Mouse (Mus musculus): ENCODE results near the gene Gjb5.

GRCm38 (mm10) chr4:127327749-127328148, 30.2 kb downstream of the Gjb5 start:
- TF ChIP-seq MAX (IDR thresholded peaks at IDR 0.05) (no peak), CTCF (IDR thresholded peaks at IDR 0.05; ENCODE audit: control insufficient read depth, insufficient read depth, insufficient read length) (no peak), MYOG (IDR thresholded peaks at IDR 0.05; ENCODE audit: control insufficient read depth, extremely low read depth, insufficient read length) (no peak), USF1 (IDR thresholded peaks at IDR 0.05; ENCODE audit: low read depth) (no peak), CEBPB (IDR thresholded peaks at IDR 0.05; ENCODE audit: low read depth) (peak; percentile 95), FOSL1 (IDR thresholded peaks at IDR 0.05; ENCODE audit: insufficient read depth, low read length, poor library complexity, severe bottlenecking) (no peak)

Data from C2C12 (cell line).